Mouse (Mus musculus) heart, embryonic 16.5 days (tissue): Measurements from ENCODE around the gene Cep89. TPM values are rescaled to one million over a fixed set of nuclear protein-coding genes. Genes with fewer than 3 reads are reported as not detected.

Source experiments
- ATAC-seq: fragments of 200-750 bp; cut with Nextera tagmentation; replicated peaks from 2 replicates; pipeline ENCODE4 v1.8.0; 2017; ENCODE audit warnings: moderate number of reproducible peaks; ENCODE audit not compliant: insufficient read depth, low FRiP score; ENCODE audit errors: extremely low read depth
- H3K27ac ChIP-seq: fragments of 300-500 bp; sonication (generic); 2 replicates; pipeline ENCODE4 v1.5.1; 2014; ENCODE audit warnings: mild to moderate bottlenecking, low read length, control low read depth, moderate library complexity
- H3K27me3 ChIP-seq: fragments of 300-500 bp; sonication (generic); 2 replicates; pipeline ENCODE4 v1.6.1; 2014; ENCODE audit warnings: low read length, mixed read lengths; ENCODE audit not compliant: control insufficient read depth, insufficient read depth
- H3K36me3 ChIP-seq: fragments of 300-500 bp; sonication (generic); 2 replicates; pipeline ENCODE4 v1.6.1; 2014; ENCODE audit not compliant: control insufficient read depth, insufficient read depth
- H3K4me1 ChIP-seq: fragments of 300-500 bp; sonication (generic); 2 replicates; pipeline ENCODE4 v1.6.1; 2014; ENCODE audit warnings: low read length, mixed read lengths; ENCODE audit not compliant: control insufficient read depth, insufficient read depth
- H3K4me2 ChIP-seq: fragments of 300-500 bp; sonication (generic); 2 replicates; pipeline ENCODE4 v1.6.1; 2014; ENCODE audit warnings: low read depth, mild to moderate bottlenecking, control low read depth, low read length
- H3K4me3 ChIP-seq: fragments of 300-500 bp; sonication (generic); 2 replicates; pipeline ENCODE4 v1.5.1; 2014; ENCODE audit warnings: mild to moderate bottlenecking, control low read depth, low read length
- H3K9ac ChIP-seq: fragments of 300-500 bp; sonication (generic); 2 replicates; pipeline ENCODE4 v1.6.1; 2014; ENCODE audit warnings: low read length, control low read depth
- H3K9me3 ChIP-seq: fragments of 300-500 bp; sonication (generic); replicated peaks from 2 replicates; pipeline ENCODE4 v1.6.1; 2016; ENCODE audit warnings: low read length; ENCODE audit not compliant: control insufficient read depth
- WGBS: fragments of 180-500 bp; shearing (Covaris S2); extraction: QIAGEN DNeasy Blood & Tissue Kit; methylation state at CpG from one replicate; pipeline ENCODE4 v1.1.7; 2014; 5-methylcytosine and 5-hydroxymethylcytosine counted together
- polyA plus RNA-seq: library from polyadenylated mRNA; unstranded; fragments of >200 nt; fragmentation: Nextera tagmentation; extraction: Ambion mirVana; gene quantifications from 2 replicates; pipeline ENCODE4 v1.2.1, GENCODE M21; 2015

Cep89 gene
- polyA plus RNA-seq, 1 experiment from 2014 or later: 45.2 TPM

GRCm38 (mm10) chr7:35448867-35449266 lies 52.0 kb downstream of the Cep89 start:
- WGBS: 63% methylated on average over 7 of the region's 7 CpGs
- 0 out of 2 replicates have a peak, but pooled peaks cover 2% of the 10 kb centered on the region for H3K4me1 ChIP-seq
- no peak overlapping the region for H3K4me2 ChIP-seq

GRCm38 (mm10) chr7:35456091-35456814 lies 59.4 kb downstream of the Cep89 start:
- H3K9me3 ChIP-seq: no peaks in the 10 kb centered on the region
- no peak overlapping the region for H3K4me3 ChIP-seq
- 76% methylated on average over 4 of the region's 4 CpGs for WGBS
- no peak overlapping the region for H3K9ac ChIP-seq
- no peaks in the 10 kb centered on the region; the same call in 1 of the 2 replicates for H3K27me3 ChIP-seq
- no peak overlapping the region for H3K4me2 ChIP-seq
- H3K36me3 ChIP-seq: no peaks in the 10 kb centered on the region
- no peak overlapping the region for H3K27ac ChIP-seq
- no peaks in the 10 kb centered on the region for H3K4me1 ChIP-seq
- ATAC-seq: no peak

More at GRCm38 (mm10) chr7:35448867-35449266, 52.0 kb downstream of the Cep89 start:
- no peaks in the 10 kb centered on the region for H3K36me3 ChIP-seq
- no peak overlapping the region for H3K9ac ChIP-seq
- no peak overlapping the region for H3K27ac ChIP-seq
- H3K4me3 ChIP-seq: no peak overlapping the region
- ATAC-seq: no peak
- no peaks in the 10 kb centered on the region; the same call in 1 of the 2 replicates for H3K27me3 ChIP-seq
- no peaks in the 10 kb centered on the region; the same call in 1 of the 2 replicates for H3K9me3 ChIP-seq

- H3K4me2 ChIP-seq: no peak overlapping the region
- no peak overlapping the region for H3K9ac ChIP-seq
- H3K9me3 ChIP-seq: no peaks in the 10 kb centered on the region
- no peak overlapping the region for H3K4me3 ChIP-seq
- no peaks in the 10 kb centered on the region for H3K36me3 ChIP-seq
- WGBS: 60% methylated on average over 4 of the region's 4 CpGs
- H3K27me3 ChIP-seq: no peaks in the 10 kb centered on the region
- peaks cover 5% of the 10 kb centered on the region; the same call in 1 of the 2 replicates for H3K4me1 ChIP-seq
- no peak for ATAC-seq
- no peak overlapping the region for H3K27ac ChIP-seq
Measured at GRCm38 (mm10) chr7:35460971-35461370, 64.1 kb downstream of the Cep89 start.

GRCm38 (mm10) chr7:35465027-35465426 lies 68.2 kb downstream of the Cep89 start:
- Histone ChIP-seq H3K4me3 (no peak overlapping the region), H3K27me3 (no peaks in the 10 kb centered on the region), H3K27ac (no peak overlapping the region), H3K9me3 (no peaks in the 10 kb centered on the region), H3K4me2 (no peak overlapping the region), H3K36me3 (no peaks in the 10 kb centered on the region), H3K4me1 (peaks cover 5% of the 10 kb centered on the region; the same call in 1 of the 2 replicates), H3K9ac (no peak overlapping the region)
- WGBS: 63% methylated on average over 4 of the region's 5 CpGs
- no peak for ATAC-seq

- H3K36me3 ChIP-seq: no peaks in the 10 kb centered on the region
- H3K9me3 ChIP-seq: no peaks in the 10 kb centered on the region
- no peaks in the 10 kb centered on the region for H3K27me3 ChIP-seq
- H3K9ac ChIP-seq: no peak overlapping the region
- no peak overlapping the region for H3K27ac ChIP-seq
- H3K4me3 ChIP-seq: no peak overlapping the region
- 69% methylated on average over 2 of the region's 2 CpGs for WGBS
- ATAC-seq: no peak
- H3K4me1 ChIP-seq: peaks cover 5% of the 10 kb centered on the region; the same call in 1 of the 2 replicates
- no peak overlapping the region for H3K4me2 ChIP-seq
Measured at GRCm38 (mm10) chr7:35467856-35468255, 71.0 kb downstream of the Cep89 start.

GRCm38 (mm10) chr7:35470794-35471193 lies 74.0 kb downstream of the Cep89 start:
- 38% methylated on average over 4 of the region's 4 CpGs for WGBS
- H3K9me3 ChIP-seq: no peaks in the 10 kb centered on the region
- peak; percentile 70 for ATAC-seq

GRCm38 (mm10) chr7:35476457-35476856 lies 79.6 kb downstream of the Cep89 start:
- Histone ChIP-seq H3K9me3 (no peaks in the 10 kb centered on the region), H3K4me3 (no peak overlapping the region), H3K9ac (no peak overlapping the region), H3K4me2 (no peak overlapping the region), H3K4me1 (no peaks in the 10 kb centered on the region), H3K36me3 (no peaks in the 10 kb centered on the region), H3K27me3 (no peaks in the 10 kb centered on the region), H3K27ac (no peak overlapping the region)
- WGBS: 56% methylated on average over 2 of the region's 2 CpGs
- no peak for ATAC-seq

More at GRCm38 (mm10) chr7:35470794-35471193, 74.0 kb downstream of the Cep89 start:
- Histone ChIP-seq H3K27me3 (no peaks in the 10 kb centered on the region), H3K36me3 (no peaks in the 10 kb centered on the region), H3K4me1 (no peaks in the 10 kb centered on the region), H3K27ac (no peak overlapping the region), H3K9ac (no peak overlapping the region), H3K4me2 (no peak overlapping the region), H3K4me3 (no peak overlapping the region)

- Histone ChIP-seq H3K9ac (no peak overlapping the region), H3K4me3 (no peak overlapping the region), H3K4me2 (peak overlapping the region; percentile 10; the same call in 1 of the 2 replicates), H3K36me3 (no peaks in the 10 kb centered on the region), H3K4me1 (peaks cover 13% of the 10 kb centered on the region), H3K9me3 (no peaks in the 10 kb centered on the region), H3K27ac (peak overlapping the region; percentile 44), H3K27me3 (no peaks in the 10 kb centered on the region)
- ATAC-seq: peak; percentile 83
- 24% methylated on average over 2 of the region's 2 CpGs for WGBS
Measured at GRCm38 (mm10) chr7:35485126-35485525, 88.3 kb downstream of the Cep89 start.

- Histone ChIP-seq H3K9me3 (no peaks in the 10 kb centered on the region), H3K9ac (no peak overlapping the region), H3K4me3 (no peak overlapping the region), H3K36me3 (no peaks in the 10 kb centered on the region), H3K27ac (no peak overlapping the region), H3K27me3 (no peaks in the 10 kb centered on the region), H3K4me2 (no peak overlapping the region), H3K4me1 (peaks cover 13% of the 10 kb centered on the region)
- no peak for ATAC-seq
- WGBS: 73% methylated on average over 8 of the region's 8 CpGs
Measured at GRCm38 (mm10) chr7:35486553-35486952, 89.7 kb downstream of the Cep89 start.
